Mouse (Mus musculus) heart, postnatal 10 days (tissue): Measurements from ENCODE around the gene Zdhhc6. TPM values are rescaled to one million over a fixed set of nuclear protein-coding genes. Genes with fewer than 3 reads are reported as not detected.

Source experiments
- DNase-seq, 2 experiments: peaks; one replicate each; pipeline ENCODE4 v3.0.0; 2021
- intact Hi-C: fragments of 180-260 bp; cut with DNase I; formaldehyde crosslinking; loops from one replicate; pipeline ENCODE4 v1.15.1; 2025
- total RNA-seq, 2 experiments: library from RNA; stranded (reverse); gene quantifications; 2 replicates each; pipeline ENCODE4 v1.2.3; 2021

Zdhhc6 gene
- total RNA-seq, 2 experiments from 2014 or later, result 23.9 to 24.6 TPM

- intact Hi-C loops, result no loop called here
- no peak for DNase-seq
These were observed 88.7 kb downstream of the Zdhhc6 start for GRCm38 (mm10) chr19:55227135-55227534.

- no peak for DNase-seq
These were observed 89.2 kb downstream of the Zdhhc6 start for GRCm38 (mm10) chr19:55226621-55227020.

GRCm38 (mm10) chr19:55222268-55222667, 93.6 kb downstream of the Zdhhc6 start:
- DNase-seq, result no peak
- intact Hi-C loops, result no loop called here

More at GRCm38 (mm10) chr19:55226621-55227020, 89.2 kb downstream of the Zdhhc6 start:
- intact Hi-C loops, result no loop called here

Other genes starting within 250 kb of the Zdhhc6 start
- gene Gpam, start 188.8 kb downstream of the Zdhhc6 start, total RNA-seq, result 100 to 1,000 TPM; 128 to 164 TPM
- gene Tectb, start 135.3 kb downstream of the Zdhhc6 start, total RNA-seq, result under 1 TPM in 1 of 2 experiments, not detected in 1; 0.31 TPM
- gene Gucy2g, start 74.8 kb downstream of the Zdhhc6 start, total RNA-seq, result under 1 TPM in 1 of 2 experiments, not detected in 1; 0.07 TPM
- gene Acsl5, start 64.1 kb downstream of the Zdhhc6 start, total RNA-seq, result 10 to 100 TPM; 17.0 to 18.9 TPM
- 10 to 100 TPM; 20.3 to 21.5 TPM for gene Vti1a, start 263 bp upstream of the Zdhhc6 start, total RNA-seq